Mouse (Mus musculus) G1E (cell line): ENCODE data around the gene Creg2. TPM values are rescaled to one million over a fixed set of nuclear protein-coding genes. Genes with fewer than 3 reads are reported as not detected.
"Not testable (repeated sequence)": the region's sequence is repeated elsewhere in the genome, so short reads cannot be mapped to it uniquely, and the experiment has no call there.

ENCODE experiments used
- ATAC-seq: 2 replicates; pipeline ENCODE4 v1.8.0; 2016; ENCODE audit warnings: mild to moderate bottlenecking; ENCODE audit not compliant: insufficient number of reproducible peaks, poor library complexity, low FRiP score, severe bottlenecking; ENCODE audit errors: extremely low read depth
- DNase-seq: peaks from one replicate; pipeline ENCODE4 v3.0.0; 2012; ENCODE audit warnings: low spot score
- H3K27me3 ChIP-seq: 2 replicates; pipeline ENCODE4 v1.6.1; 2012; ENCODE audit warnings: mild to moderate bottlenecking, low read length, inconsistent platforms; ENCODE audit not compliant: insufficient read depth
- H3K36me3 ChIP-seq: replicated peaks from 2 replicates; pipeline ENCODE3; 2012; ENCODE audit warnings: mild to moderate bottlenecking, inconsistent platforms
- H3K4me1 ChIP-seq: 2 replicates; pipeline ENCODE4 v1.6.1; 2012; ENCODE audit warnings: low read depth, low read length, inconsistent platforms, mixed read lengths; ENCODE audit not compliant: insufficient read depth
- H3K4me3 ChIP-seq: 2 replicates; pipeline ENCODE4 v1.5.1; 2012; ENCODE audit warnings: low read depth, mild to moderate bottlenecking, inconsistent platforms, low read length, moderate library complexity, mixed read lengths
- H3K9me3 ChIP-seq: replicated peaks from 2 replicates; pipeline ENCODE4 v1.6.1; 2012; ENCODE audit warnings: inconsistent platforms
- CTCF ChIP-seq: IDR thresholded peaks from 2 replicates; pipeline ENCODE4 v1.5.1; 2012; ENCODE audit warnings: low read depth, low read length, inconsistent platforms, mixed read lengths
- GATA1 ChIP-seq: IDR thresholded peaks from 2 replicates; pipeline ENCODE4 v1.6.1; 2012; ENCODE audit warnings: borderline replicate concordance, low read length, inconsistent platforms, mixed read lengths
- GATA2 ChIP-seq: IDR thresholded peaks from 2 replicates; pipeline ENCODE4 v1.6.1; 2012; ENCODE audit warnings: low read depth, low read length, inconsistent platforms, borderline replicate concordance
- POLR2AphosphoS5 ChIP-seq: IDR thresholded peaks from 2 replicates; pipeline ENCODE4 v1.6.1; 2012; ENCODE audit warnings: low read depth, low read length, inconsistent platforms; ENCODE audit not compliant: insufficient replicate concordance
- TAL1 ChIP-seq: conservative IDR thresholded peaks from 2 replicates; pipeline ENCODE4 v1.6.1; 2012; ENCODE audit warnings: low read depth, low read length, inconsistent platforms, mixed read lengths
- polyA plus RNA-seq: library from polyadenylated mRNA; stranded (reverse); fragments of >175 nt; gene quantifications from 2 replicates; pipeline ENCODE4 v1.2.3, GENCODE M21; 2012
- total RNA-seq, 2 experiments: library from RNA; stranded (forward) in 1 of 2; stranded (reverse) in 1 of 2; fragments of 200-1000 nt in 1 of 2; fragments of >200 nt in 1 of 2; fragmentation: Nextera tagmentation in 1 of 2; gene quantifications; 2 replicates each; pipeline ENCODE4 v1.2.3; 2014 to 2017

Gene Creg2
- total and polyA plus RNA-seq, 3 experiments: 0.05 TPM; not detected in 2

GRCm38 (mm10) chr1:39664039-39664625, 12.9 kb upstream of the Creg2 start:
- no peak overlapping the region for H3K4me3 ChIP-seq
- H3K4me1 ChIP-seq: peaks cover 3% of the 10 kb centered on the region
- TF ChIP-seq TAL1: no peak
- TF ChIP-seq CTCF: no peak
- TF ChIP-seq GATA2: no peak
- no peak for TF ChIP-seq POLR2AphosphoS5
- TF ChIP-seq GATA1: no peak
- H3K36me3 ChIP-seq: no peaks in the 10 kb centered on the region
- DNase-seq: no peak
- no peak for ATAC-seq
- H3K27me3 ChIP-seq: peaks cover 4% of the 10 kb centered on the region; the same call in 1 of the 2 replicates
- no peaks in the 10 kb centered on the region for H3K9me3 ChIP-seq

GRCm38 (mm10) chr1:39663050-39663449, 11.8 kb upstream of the Creg2 start:
- ATAC-seq (no peak), DNase-seq (no peak)
- Histone ChIP-seq H3K36me3 (no peaks in the 10 kb centered on the region), H3K27me3 (peaks cover 5% of the 10 kb centered on the region; the same call in 1 of the 2 replicates), H3K9me3 (no peaks in the 10 kb centered on the region), H3K4me1 (peaks cover 3% of the 10 kb centered on the region), H3K4me3 (no peak overlapping the region)
- TF ChIP-seq TAL1 (no peak), CTCF (no peak), GATA1 (no peak), GATA2 (no peak), POLR2AphosphoS5 (no peak)

- Histone ChIP-seq H3K4me1 (no peaks in the 10 kb centered on the region), H3K4me3 (no peak overlapping the region), H3K36me3 (no peaks in the 10 kb centered on the region), H3K27me3 (peaks cover 16% of the 10 kb centered on the region), H3K9me3 (no peaks in the 10 kb centered on the region)
- no peak for DNase-seq
- TF ChIP-seq CTCF (no peak), GATA2 (no peak), GATA1 (no peak), POLR2AphosphoS5 (no peak), TAL1 (no peak)
- ATAC-seq: no peak
Measured at GRCm38 (mm10) chr1:39656976-39657529, 5.8 kb upstream of the Creg2 start.

GRCm38 (mm10) chr1:39654901-39655300, 3.6 kb upstream of the Creg2 start:
- not testable (repeated sequence) for H3K9me3 ChIP-seq, H3K36me3 ChIP-seq, H3K4me3 ChIP-seq, H3K4me1 ChIP-seq, DNase-seq, ATAC-seq
- peaks cover 24% of the 10 kb centered on the region for H3K27me3 ChIP-seq

GRCm38 (mm10) chr1:39653028-39653427, 1.8 kb upstream of the Creg2 start:
- TF ChIP-seq GATA2: no peak
- TF ChIP-seq GATA1: no peak
- no peak for TF ChIP-seq POLR2AphosphoS5
- TF ChIP-seq TAL1: no peak
- TF ChIP-seq CTCF: no peak
- Histone ChIP-seq H3K4me3 (no peak overlapping the region), H3K27me3 (peaks cover 25% of the 10 kb centered on the region), H3K4me1 (peaks cover 4% of the 10 kb centered on the region; the same call in 1 of the 2 replicates), H3K36me3 (no peaks in the 10 kb centered on the region), H3K9me3 (no peaks in the 10 kb centered on the region)
- no peak for ATAC-seq
- no peak for DNase-seq

GRCm38 (mm10) chr1:39650435-39651240, 636 bp downstream of the Creg2 start:
- H3K4me1 ChIP-seq: peaks cover 4% of the 10 kb centered on the region; the same call in 1 of the 2 replicates
- no peak overlapping the region; the same call in 1 of the 2 replicates for H3K4me3 ChIP-seq
- no peaks in the 10 kb centered on the region for H3K9me3 ChIP-seq
- DNase-seq (no peak), ATAC-seq (no peak)
- peaks cover 20% of the 10 kb centered on the region for H3K27me3 ChIP-seq
- no peaks in the 10 kb centered on the region for H3K36me3 ChIP-seq
- no peak for TF ChIP-seq GATA2
- TF ChIP-seq POLR2AphosphoS5: no peak
- no peak for TF ChIP-seq CTCF
- no peak for TF ChIP-seq TAL1
- no peak for TF ChIP-seq GATA1
